Mouse (Mus musculus): Measurements from ENCODE around the gene Chl1. TPM values are rescaled to one million over a fixed set of nuclear protein-coding genes. Genes with fewer than 3 reads are reported as not detected.

Chl1 gene
- total and polyA plus RNA-seq, 2 experiments from 2014 or later: 3.2 TPM; not detected in 1

DNA sequence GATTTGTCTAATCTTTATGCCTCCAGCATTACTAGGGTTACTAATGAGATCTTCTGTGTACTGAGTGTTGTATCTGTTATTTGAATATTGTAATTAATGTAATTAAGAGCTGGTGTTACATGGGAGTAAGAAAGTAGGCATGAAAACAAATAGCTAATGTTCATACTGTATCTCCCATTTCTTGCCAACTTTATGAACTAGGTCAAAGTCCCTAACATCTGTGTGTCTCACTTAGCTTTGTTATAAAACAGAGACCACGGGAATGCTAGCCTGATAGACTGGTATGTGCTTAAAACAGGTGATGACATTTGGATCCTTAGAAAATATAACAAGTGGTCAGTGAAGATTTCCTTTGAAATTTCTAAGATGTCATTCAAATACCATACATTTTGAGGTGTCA, 75.7 kb downstream of the Chl1 start:
- DNase-seq (ENCODE audit: low spot score) (no peak), ATAC-seq (ENCODE audit: insufficient read depth, low read depth) (no peak)
- H3K4me1 ChIP-seq (ENCODE audit: control insufficient read depth, insufficient read depth): peaks cover 5% of the 10 kb centered on the region; the same call in 1 of the 2 replicates
- H3K27ac ChIP-seq (ENCODE audit: low read depth): no peak overlapping the region
- 11% methylated on average over 1 of the region's 1 CpGs for WGBS
- no peaks in the 10 kb centered on the region for H3K36me3 ChIP-seq (replicated peaks; ENCODE audit: control insufficient read depth, insufficient read depth, low read length)
- H3K4me3 ChIP-seq (ENCODE audit: low read depth, low read length): no peak overlapping the region
- no peaks in the 10 kb centered on the region for H3K27me3 ChIP-seq (ENCODE audit: control insufficient read depth, insufficient read depth, low read length)
- TF ChIP-seq EP300 (IDR thresholded peaks at IDR 0.05; ENCODE audit: low read depth): no peak
- no peak for TF ChIP-seq CTCF (IDR thresholded peaks at IDR 0.05; ENCODE audit: low read depth)
- H3K4me2 ChIP-seq (ENCODE audit: low read depth, low read length): no peak overlapping the region
- no peak overlapping the region for H3K9ac ChIP-seq (replicated peaks; ENCODE audit: low read depth, low read length)
- no peaks in the 10 kb centered on the region for H3K9me3 ChIP-seq (replicated peaks; ENCODE audit: control insufficient read depth, low read length)

DNA sequence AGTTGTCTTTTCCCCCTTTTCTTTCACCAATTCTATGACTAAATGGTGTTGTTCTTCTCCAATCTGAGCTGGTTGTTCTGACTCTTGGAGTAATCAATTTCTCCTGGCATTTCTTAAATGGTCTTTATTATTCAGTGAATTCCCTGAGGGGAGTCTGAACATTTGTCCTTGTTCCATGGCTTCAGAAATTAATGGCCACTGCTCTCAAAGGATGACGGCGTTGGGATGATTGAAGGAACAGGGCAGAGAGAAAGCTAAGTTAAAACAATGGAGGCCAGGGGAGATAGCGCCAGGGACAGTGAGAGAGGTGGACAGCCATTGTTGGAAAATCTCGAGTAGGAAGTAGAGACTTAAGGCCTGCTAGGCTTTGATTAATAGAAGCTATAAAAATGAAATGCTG, 91.7 kb downstream of the Chl1 start:
- no peaks in the 10 kb centered on the region for H3K9me3 ChIP-seq (replicated peaks; ENCODE audit: control insufficient read depth, low read length)
- no peak for TF ChIP-seq EP300 (IDR thresholded peaks at IDR 0.05; ENCODE audit: low read depth)
- TF ChIP-seq CTCF (IDR thresholded peaks at IDR 0.05; ENCODE audit: low read depth): no peak
- DNase-seq (ENCODE audit: low spot score): no peak
- ATAC-seq (ENCODE audit: insufficient read depth, low read depth): no peak
- H3K9ac ChIP-seq (replicated peaks; ENCODE audit: low read depth, low read length): no peak overlapping the region
- no peaks in the 10 kb centered on the region for H3K36me3 ChIP-seq (replicated peaks; ENCODE audit: control insufficient read depth, insufficient read depth, low read length)
- H3K27ac ChIP-seq (ENCODE audit: low read depth): no peak overlapping the region
- H3K4me3 ChIP-seq (ENCODE audit: low read depth, low read length): no peak overlapping the region
- H3K4me1 ChIP-seq (ENCODE audit: control insufficient read depth, insufficient read depth): no peaks in the 10 kb centered on the region
- no peak overlapping the region for H3K4me2 ChIP-seq (ENCODE audit: low read depth, low read length)
- 62% methylated on average over 4 of the region's 4 CpGs for WGBS
- H3K27me3 ChIP-seq (ENCODE audit: control insufficient read depth, insufficient read depth, low read length): no peaks in the 10 kb centered on the region

DNA sequence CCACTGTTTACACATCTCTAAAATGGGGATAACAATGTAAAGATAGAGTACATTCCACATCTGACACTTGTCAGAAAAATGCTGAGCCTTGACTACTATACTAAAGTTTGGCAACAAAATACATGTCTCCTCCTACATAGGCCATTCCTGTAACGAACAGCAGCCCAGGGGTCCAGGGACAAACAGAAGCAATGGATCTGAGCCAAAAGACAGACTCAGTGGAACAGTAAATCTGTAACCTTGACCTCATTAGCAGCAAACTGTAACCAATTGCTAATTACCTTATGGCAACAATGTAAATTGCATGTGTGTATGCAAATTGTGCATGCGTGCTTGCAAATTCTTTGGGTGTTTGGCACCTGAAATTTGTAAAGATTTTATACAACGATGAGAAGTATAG, 100.3 kb downstream of the Chl1 start:
- WGBS: 73% methylated on average over 3 of the region's 3 CpGs
- no peak overlapping the region for H3K27ac ChIP-seq (ENCODE audit: low read depth)
- H3K27me3 ChIP-seq (ENCODE audit: control insufficient read depth, insufficient read depth, low read length): no peaks in the 10 kb centered on the region
- ATAC-seq (ENCODE audit: insufficient read depth, low read depth) (no peak), DNase-seq (ENCODE audit: low spot score) (no peak)
- no peaks in the 10 kb centered on the region for H3K4me1 ChIP-seq (ENCODE audit: control insufficient read depth, insufficient read depth)
- no peak overlapping the region for H3K4me3 ChIP-seq (ENCODE audit: low read depth, low read length)
- no peak for TF ChIP-seq CTCF (IDR thresholded peaks at IDR 0.05; ENCODE audit: low read depth)
- TF ChIP-seq EP300 (IDR thresholded peaks at IDR 0.05; ENCODE audit: low read depth): no peak
- no peak overlapping the region for H3K9ac ChIP-seq (replicated peaks; ENCODE audit: low read depth, low read length)
- no peaks in the 10 kb centered on the region for H3K9me3 ChIP-seq (replicated peaks; ENCODE audit: control insufficient read depth, low read length)
- no peak overlapping the region for H3K4me2 ChIP-seq (ENCODE audit: low read depth, low read length)
- H3K36me3 ChIP-seq (replicated peaks; ENCODE audit: control insufficient read depth, insufficient read depth, low read length): no peaks in the 10 kb centered on the region

DNA sequence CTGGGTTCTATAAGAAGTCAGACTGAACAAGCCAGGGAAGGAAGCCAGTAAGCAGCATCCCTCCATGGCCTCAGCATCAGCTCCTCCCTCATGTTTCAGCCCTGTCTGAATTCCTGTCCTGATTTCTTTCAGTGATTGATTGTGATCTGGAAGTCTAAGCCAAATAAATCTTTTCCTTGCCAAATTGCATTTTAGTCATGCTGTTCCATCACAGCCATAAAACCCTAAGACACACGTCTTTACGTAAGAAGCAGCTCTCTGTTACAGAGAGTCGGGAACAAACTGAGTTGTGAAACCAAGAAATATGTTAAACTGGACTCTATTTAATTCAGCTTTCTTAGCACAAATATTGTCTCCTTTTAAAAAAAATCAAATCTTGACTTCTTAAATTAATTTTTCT, 102.2 kb downstream of the Chl1 start:
- WGBS: 84% methylated on average over 3 of the region's 3 CpGs
- no peak for DNase-seq (ENCODE audit: low spot score)
- Histone ChIP-seq H3K4me2 (ENCODE audit: low read depth, low read length) (no peak overlapping the region), H3K4me3 (ENCODE audit: low read depth, low read length) (no peak overlapping the region), H3K9me3 (replicated peaks; ENCODE audit: control insufficient read depth, low read length) (no peaks in the 10 kb centered on the region), H3K9ac (replicated peaks; ENCODE audit: low read depth, low read length) (no peak overlapping the region), H3K36me3 (replicated peaks; ENCODE audit: control insufficient read depth, insufficient read depth, low read length) (no peaks in the 10 kb centered on the region), H3K27ac (ENCODE audit: low read depth) (no peak overlapping the region), H3K27me3 (ENCODE audit: control insufficient read depth, insufficient read depth, low read length) (no peaks in the 10 kb centered on the region), H3K4me1 (ENCODE audit: control insufficient read depth, insufficient read depth) (no peaks in the 10 kb centered on the region)
- no peak for ATAC-seq (ENCODE audit: insufficient read depth, low read depth)
- TF ChIP-seq CTCF (IDR thresholded peaks at IDR 0.05; ENCODE audit: low read depth): no peak
- TF ChIP-seq EP300 (IDR thresholded peaks at IDR 0.05; ENCODE audit: low read depth): no peak

DNA sequence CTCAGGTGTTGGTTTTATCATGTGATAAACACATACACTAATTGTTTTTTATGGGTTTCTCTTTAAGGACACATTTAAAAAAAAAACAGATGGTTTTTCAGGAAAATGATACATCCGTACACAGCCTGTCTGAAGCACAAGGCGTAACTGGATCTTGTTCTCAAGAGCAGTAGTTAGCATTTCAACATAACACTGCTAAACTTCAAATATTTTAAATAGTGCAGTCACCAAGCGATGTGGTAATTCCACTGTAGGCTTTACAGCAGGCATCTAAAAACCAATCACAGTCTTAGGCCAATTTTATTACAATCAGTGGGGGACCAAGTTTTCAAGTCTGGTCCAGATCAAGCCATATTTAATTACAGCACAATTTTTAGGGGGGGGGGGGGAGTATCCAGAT, 103.3 kb downstream of the Chl1 start:
- TF ChIP-seq CTCF (IDR thresholded peaks at IDR 0.05; ENCODE audit: low read depth) (no peak), EP300 (IDR thresholded peaks at IDR 0.05; ENCODE audit: low read depth) (no peak)
- no peak for ATAC-seq (ENCODE audit: insufficient read depth, low read depth)
- Histone ChIP-seq H3K27me3 (ENCODE audit: control insufficient read depth, insufficient read depth, low read length) (no peaks in the 10 kb centered on the region), H3K4me2 (ENCODE audit: low read depth, low read length) (no peak overlapping the region), H3K4me3 (ENCODE audit: low read depth, low read length) (no peak overlapping the region), H3K9ac (replicated peaks; ENCODE audit: low read depth, low read length) (no peak overlapping the region), H3K27ac (ENCODE audit: low read depth) (no peak overlapping the region), H3K36me3 (replicated peaks; ENCODE audit: control insufficient read depth, insufficient read depth, low read length) (no peaks in the 10 kb centered on the region), H3K4me1 (ENCODE audit: control insufficient read depth, insufficient read depth) (no peaks in the 10 kb centered on the region), H3K9me3 (replicated peaks; ENCODE audit: control insufficient read depth, low read length) (no peaks in the 10 kb centered on the region)
- no peak for DNase-seq (ENCODE audit: low spot score)
- 70% methylated on average over 3 of the region's 3 CpGs for WGBS

DNA sequence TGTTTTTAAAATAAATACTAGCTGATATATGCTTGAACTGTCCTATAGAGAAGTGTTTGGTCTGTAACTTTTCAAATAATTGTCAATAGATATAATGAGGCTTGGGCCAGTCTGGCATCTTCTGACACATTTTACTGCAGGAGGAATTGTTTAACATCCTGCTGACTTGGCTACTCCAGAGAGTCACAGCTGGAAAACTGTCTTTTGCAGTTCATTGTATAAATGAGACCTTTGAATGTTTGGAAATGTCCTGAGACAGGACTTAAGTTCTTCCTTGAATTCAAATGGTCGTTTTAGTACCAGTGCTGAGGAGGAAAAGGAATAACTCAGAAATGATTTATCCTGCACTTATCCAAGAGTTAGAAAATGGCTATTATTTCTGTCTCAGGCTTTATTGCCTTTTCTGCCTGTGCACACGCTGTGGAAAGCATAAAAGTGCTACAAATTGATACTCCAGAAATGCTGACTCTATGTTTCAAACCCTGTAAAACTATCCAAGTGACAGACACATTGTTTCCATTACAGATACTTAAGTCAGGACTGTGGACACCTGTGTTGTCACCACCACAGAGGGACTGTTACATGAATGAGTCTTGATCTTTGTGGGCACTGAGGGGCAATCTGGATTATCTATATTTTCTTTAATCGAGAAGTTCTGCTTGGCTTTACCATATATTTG, 105.7 kb downstream of the Chl1 start:
- Histone ChIP-seq H3K4me1 (ENCODE audit: control insufficient read depth, insufficient read depth) (no peaks in the 10 kb centered on the region), H3K4me3 (ENCODE audit: low read depth, low read length) (no peak overlapping the region), H3K9ac (replicated peaks; ENCODE audit: low read depth, low read length) (no peak overlapping the region), H3K27ac (ENCODE audit: low read depth) (no peak overlapping the region), H3K4me2 (ENCODE audit: low read depth, low read length) (no peak overlapping the region), H3K27me3 (ENCODE audit: control insufficient read depth, insufficient read depth, low read length) (no peaks in the 10 kb centered on the region), H3K36me3 (replicated peaks; ENCODE audit: control insufficient read depth, insufficient read depth, low read length) (no peaks in the 10 kb centered on the region), H3K9me3 (replicated peaks; ENCODE audit: control insufficient read depth, low read length) (no peaks in the 10 kb centered on the region)
- ATAC-seq (ENCODE audit: insufficient read depth, low read depth): no peak
- TF ChIP-seq CTCF (IDR thresholded peaks at IDR 0.05; ENCODE audit: low read depth) (no peak), EP300 (IDR thresholded peaks at IDR 0.05; ENCODE audit: low read depth) (no peak)
- no peak for DNase-seq (ENCODE audit: low spot score)
- WGBS: 42% methylated on average over 3 of the region's 3 CpGs
